Mouse (Mus musculus) kidney, adult 2 months (tissue): ENCODE results near the gene Spag5. TPM values are rescaled to one million over a fixed set of nuclear protein-coding genes. Genes with fewer than 3 reads are reported as not detected.
A peak's percentile ranks its signal among the peaks of the same experiment; 100 is the strongest.

Experiments
- DNase-seq: peaks from one replicate; pipeline ENCODE4 v3.0.0; 2021
- H3K27ac ChIP-seq: fragments of 200-500 bp; 2 replicates; pipeline ENCODE4 v1.5.1; 2012; ENCODE audit warnings: low read depth, low read length, control low read depth, inconsistent platforms; ENCODE audit not compliant: insufficient read depth
- H3K27me3 ChIP-seq: fragments of 200-500 bp; replicated peaks from 2 replicates; pipeline ENCODE4 v1.6.1; 2012; ENCODE audit warnings: mild to moderate bottlenecking, moderate library complexity, low read length, inconsistent platforms; ENCODE audit not compliant: control insufficient read depth, insufficient read depth
- H3K36me3 ChIP-seq: fragments of 200-500 bp; 2 replicates; pipeline ENCODE4 v1.6.1; 2012; ENCODE audit warnings: mild to moderate bottlenecking, moderate library complexity, low read length, inconsistent platforms; ENCODE audit not compliant: control insufficient read depth, insufficient read depth
- H3K4me1 ChIP-seq: fragments of 200-500 bp; 2 replicates; pipeline ENCODE4 v1.6.1; 2011; ENCODE audit warnings: low read length; ENCODE audit not compliant: control insufficient read depth, insufficient read depth
- H3K4me3 ChIP-seq: fragments of 200-500 bp; 2 replicates; pipeline ENCODE4 v1.5.1; 2011; ENCODE audit warnings: mild to moderate bottlenecking, low read depth, low read length, control low read depth; ENCODE audit not compliant: insufficient read depth
- CTCF ChIP-seq: fragments of 200-500 bp; conservative IDR thresholded peaks from 2 replicates; pipeline ENCODE4 v1.5.1; 2011; ENCODE audit warnings: low read depth, mild to moderate bottlenecking, control low read depth, low read length, moderate library complexity, mixed read lengths; ENCODE audit not compliant: insufficient read depth, insufficient read length
- POLR2A ChIP-seq: fragments of 200-500 bp; IDR thresholded peaks from one replicate; pipeline ENCODE4 v1.6.1; 2011; ENCODE audit warnings: low read depth, low read length, control low read depth
- WGBS: fragments of 180-500 bp; shearing (Covaris S2); methylation state at CpG from one replicate; pipeline ENCODE4 v1.1.7; 2018; 5-methylcytosine and 5-hydroxymethylcytosine counted together
- polyA plus RNA-seq: library from polyadenylated mRNA; depleted of rRNA; stranded (reverse); fragments of >200 nt; gene quantifications from 2 replicates; pipeline ENCODE4 v1.2.3, GENCODE M21; 2012

Gene Spag5
- polyA plus RNA-seq, 1 experiment = 15.0 TPM

DNA sequence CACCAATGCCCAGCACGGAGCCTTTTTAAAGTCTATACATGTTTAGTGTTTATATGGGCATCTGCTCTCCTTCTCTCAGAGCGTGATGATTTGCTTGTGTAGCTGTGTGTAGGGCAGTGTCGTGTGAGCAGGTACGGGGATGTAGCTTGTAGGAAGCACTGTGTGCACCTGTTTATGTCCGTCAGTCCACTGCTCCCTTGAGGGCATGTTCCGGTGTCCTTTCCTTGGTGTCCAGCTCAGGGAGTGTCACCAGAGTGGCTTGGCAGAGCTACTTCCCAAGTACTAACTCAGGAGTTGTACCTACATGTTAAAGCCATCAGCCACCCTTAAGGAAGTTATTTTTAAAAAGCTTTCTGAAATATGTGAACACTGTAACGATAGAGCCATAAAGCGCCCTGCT lies 35.7 kb downstream of the Spag5 start:
- H3K27ac ChIP-seq = no peak overlapping the region
- 97% methylated on average over 8 of the region's 8 CpGs for whole genome bisulfite sequencing
- no peaks in the 10 kb centered on the region for H3K4me1 ChIP-seq
- no peak overlapping the region for H3K4me3 ChIP-seq
- TF ChIP-seq POLR2A (no peak), CTCF (no peak)
- no peaks in the 10 kb centered on the region for H3K27me3 ChIP-seq
- DNase-seq = no peak
- no peaks in the 10 kb centered on the region for H3K36me3 ChIP-seq

DNA sequence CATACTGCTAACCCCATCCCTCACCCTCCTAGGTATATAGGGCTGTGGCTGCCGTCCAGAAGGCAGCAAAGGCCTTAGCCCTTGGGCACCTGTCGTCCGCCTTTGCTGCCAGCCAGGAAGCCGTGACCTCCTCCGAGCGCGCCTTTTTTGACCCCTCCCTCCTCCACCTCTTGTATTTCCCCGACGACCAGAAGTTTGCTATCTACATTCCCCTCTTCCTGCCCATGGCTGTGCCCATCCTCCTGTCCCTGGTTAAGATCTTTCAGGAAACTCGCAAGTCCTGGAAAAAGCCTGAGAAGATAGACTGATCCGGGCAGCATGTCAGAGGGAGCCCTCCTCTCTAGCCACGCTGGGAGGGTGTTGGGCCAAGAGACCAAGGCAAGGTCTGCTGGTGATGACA lies 40.4 kb downstream of the Spag5 start:
- TF ChIP-seq POLR2A (no peak), CTCF (no peak)
- DNase-seq = no peak
- Histone ChIP-seq H3K27me3 (no peaks in the 10 kb centered on the region), H3K4me1 (no peaks in the 10 kb centered on the region; the same call in 1 of the 2 replicates), H3K27ac (no peak overlapping the region), H3K36me3 (no peaks in the 10 kb centered on the region), H3K4me3 (no peak overlapping the region)
- WGBS = 73% methylated on average over 12 of the region's 12 CpGs

GRCm38 (mm10) chr11:78343381-78344327 lies 42.3 kb downstream of the Spag5 start, which contains the start of gene Unc119:
TSS of gene Unc119 (plus strand) at chr11:78343482.
- Histone ChIP-seq H3K27me3 (no peaks in the 10 kb centered on the region), H3K4me1 (no peaks in the 10 kb centered on the region; the same call in 1 of the 2 replicates), H3K36me3 (no peaks in the 10 kb centered on the region), H3K27ac (no peak within 1 kb of the TSS), H3K4me3 (peak within 1 kb of the TSS; percentile 55)
- 3% methylated on average over 62 of the region's 66 CpGs for WGBS
- peak; percentile 78 for DNase-seq
- TF ChIP-seq CTCF = no peak
- TF ChIP-seq POLR2A = no peak

- WGBS = 71% methylated on average over 6 of the region's 6 CpGs
- TF ChIP-seq POLR2A (no peak), CTCF (no peak)
- Histone ChIP-seq H3K36me3 (no peaks in the 10 kb centered on the region), H3K27ac (no peak overlapping the region), H3K4me1 (no peaks in the 10 kb centered on the region; the same call in 1 of the 2 replicates), H3K4me3 (no peak overlapping the region), H3K27me3 (no peaks in the 10 kb centered on the region)
- DNase-seq = no peak
Observed at GRCm38 (mm10) chr11:78344328-78344889, 43.1 kb downstream of the Spag5 start.

GRCm38 (mm10) chr11:78344890-78345715 lies 43.8 kb downstream of the Spag5 start:
- 63% methylated on average over 8 of the region's 8 CpGs for WGBS
- no peaks in the 10 kb centered on the region for H3K27me3 ChIP-seq
- TF ChIP-seq CTCF (no peak), POLR2A (no peak)
- no peak overlapping the region for H3K27ac ChIP-seq
- no peak overlapping the region for H3K4me3 ChIP-seq
- H3K36me3 ChIP-seq = no peaks in the 10 kb centered on the region
- H3K4me1 ChIP-seq = no peaks in the 10 kb centered on the region; the same call in 1 of the 2 replicates
- DNase-seq = peak; percentile 62

DNA sequence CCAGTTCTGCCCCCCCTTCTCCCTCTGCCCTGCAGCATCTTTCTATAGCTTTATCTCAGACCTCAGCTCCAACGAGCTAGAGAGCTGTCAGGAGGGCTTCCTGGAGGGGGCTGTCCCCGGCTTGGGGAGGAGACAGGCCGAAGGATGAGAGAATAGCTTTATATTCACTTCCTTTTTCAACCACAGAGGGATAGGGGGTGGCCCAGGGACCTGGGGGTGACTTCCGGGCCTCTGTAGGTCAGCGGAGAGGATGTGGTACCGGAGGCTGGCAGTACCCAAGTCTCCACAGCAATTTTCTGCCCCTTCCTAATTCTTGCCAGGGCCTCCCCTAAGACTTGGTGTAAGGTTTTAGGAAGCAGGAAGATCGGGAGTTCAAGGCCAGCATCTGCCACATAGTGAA lies 44.5 kb downstream of the Spag5 start:
- Histone ChIP-seq H3K27me3 (no peaks in the 10 kb centered on the region), H3K4me1 (no peaks in the 10 kb centered on the region; the same call in 1 of the 2 replicates), H3K36me3 (no peaks in the 10 kb centered on the region), H3K4me3 (no peak overlapping the region), H3K27ac (no peak overlapping the region)
- DNase-seq = no peak
- WGBS = 71% methylated on average over 7 of the region's 7 CpGs
- no peak for TF ChIP-seq CTCF
- no peak for TF ChIP-seq POLR2A
